Mouse (Mus musculus) liver, embryonic 14.5 days (tissue): ENCODE results near the gene Samhd1. TPM values are rescaled to one million over a fixed set of nuclear protein-coding genes. Genes with fewer than 3 reads are reported as not detected.

ENCODE experiments used
- ATAC-seq: fragments of 200-750 bp; cut with Nextera tagmentation; 2 replicates; pipeline ENCODE4 v1.8.0; 2017; ENCODE audit warnings: moderate number of reproducible peaks, mild to moderate bottlenecking, moderate library complexity; ENCODE audit not compliant: insufficient read depth
- DNase-seq, 3 experiments: peaks; one replicate each; pipeline ENCODE4 v3.0.0-alpha.2; 2012 to 2013; ENCODE audit warnings: low read depth in 3 of 3, low spot score in 3 of 3
- H3K27ac ChIP-seq: fragments of 300-500 bp; sonication (generic); 2 replicates; pipeline ENCODE4 v1.5.1; 2014; ENCODE audit warnings: moderate library complexity, mild to moderate bottlenecking, control low read depth, inconsistent platforms
- H3K27me3 ChIP-seq: fragments of 300-500 bp; sonication (generic); 2 replicates; pipeline ENCODE4 v1.6.1; 2014; ENCODE audit warnings: mild to moderate bottlenecking, low read length, moderate library complexity; ENCODE audit not compliant: control insufficient read depth, insufficient read depth
- H3K36me3 ChIP-seq: fragments of 300-500 bp; sonication (generic); replicated peaks from 2 replicates; pipeline ENCODE4 v1.6.1; 2014; ENCODE audit warnings: low read depth; ENCODE audit not compliant: control insufficient read depth, insufficient read depth
- H3K4me1 ChIP-seq, 2 experiments: fragments of 200-500 bp in 1 of 2; fragments of 300-500 bp in 1 of 2; sonication (generic) in 1 of 2; replicated peaks; 2 replicates each; pipeline ENCODE4 v1.6.1; 2012 to 2014; ENCODE audit warnings: antibody characterized with exemption in 1 of 2, inconsistent platforms in 1 of 2, low read length in 1 of 2; ENCODE audit not compliant: control insufficient read depth in 2 of 2, insufficient read depth in 2 of 2
- H3K4me2 ChIP-seq: fragments of 300-500 bp; sonication (generic); 2 replicates; pipeline ENCODE4 v1.6.1; 2014; ENCODE audit warnings: low read depth, mild to moderate bottlenecking, control low read depth, moderate library complexity
- H3K4me3 ChIP-seq, 2 experiments: fragments of 200-500 bp in 1 of 2; fragments of 300-500 bp in 1 of 2; sonication (generic) in 1 of 2; 2 replicates each; pipeline ENCODE4 v1.5.1; 2012 to 2014; ENCODE audit warnings: low read depth in 2 of 2, low read length in 2 of 2, mild to moderate bottlenecking in 2 of 2, control low read depth in 1 of 2, inconsistent platforms in 1 of 2, moderate library complexity in 1 of 2; ENCODE audit not compliant: insufficient read depth in 1 of 2
- H3K9ac ChIP-seq: fragments of 300-500 bp; sonication (generic); replicated peaks from 2 replicates; pipeline ENCODE4 v1.6.1; 2014; ENCODE audit warnings: mild to moderate bottlenecking, control low read depth, moderate library complexity
- H3K9me3 ChIP-seq: fragments of 300-500 bp; sonication (generic); 2 replicates; pipeline ENCODE4 v1.6.1; 2016; ENCODE audit warnings: low read length, mixed read lengths; ENCODE audit not compliant: control insufficient read depth
- CTCF ChIP-seq: IDR thresholded peaks from 2 replicates; pipeline ENCODE4 v1.5.1; 2016; ENCODE audit warnings: antibody characterized with exemption, low read depth, control low read depth
- EP300 ChIP-seq: IDR thresholded peaks from 2 replicates; pipeline ENCODE4 v1.6.1; 2016; ENCODE audit warnings: antibody characterized with exemption, low read depth
- WGBS: fragments of 180-500 bp; shearing (Covaris S2); extraction: QIAGEN DNeasy Blood & Tissue Kit; methylation state at CpG from one replicate; pipeline ENCODE4 v1.1.7; 2014; ENCODE audit not compliant: insufficient replicate concordance; 5-methylcytosine and 5-hydroxymethylcytosine counted together
- polyA plus RNA-seq, 2 experiments: library from polyadenylated mRNA; depleted of rRNA in 1 of 2; stranded (reverse) in 1 of 2; unstranded in 1 of 2; fragments of >200 nt; fragmentation: Nextera tagmentation in 1 of 2; extraction: Ambion mirVana in 1 of 2; gene quantifications; 2 replicates each; pipeline versions ENCODE4 v1.2.1 to v1.2.3; 2012 to 2014

Gene Samhd1
- polyA plus RNA-seq, 2 experiments = 11.9 to 18.0 TPM

GRCm38 (mm10) chr2:157095005-157095755 is 39.9 kb downstream of the Samhd1 start:
- 58% methylated on average over 9 of the region's 9 CpGs for WGBS
- DNase-seq = no peak
- TF ChIP-seq EP300 = no peak
- peak; percentile 90 for TF ChIP-seq CTCF

GRCm38 (mm10) chr2:157092024-157092423 is 43.0 kb downstream of the Samhd1 start:
- Histone ChIP-seq H3K36me3 (no peaks in the 10 kb centered on the region), H3K9ac (no peak overlapping the region), H3K4me1 (0 out of 4 replicates have a peak, but pooled peaks cover 0 to 2% of the 10 kb centered on the region in 2 experiments), H3K27me3 (no peaks in the 10 kb centered on the region), H3K9me3 (no peaks in the 10 kb centered on the region), H3K4me3 (no peak overlapping the region), H3K27ac (no peak overlapping the region), H3K4me2 (no peak overlapping the region)
- ATAC-seq (no peak), DNase-seq (no peak)
- 62% methylated on average over 8 of the region's 8 CpGs for WGBS
- TF ChIP-seq CTCF (no peak), EP300 (no peak)

More at GRCm38 (mm10) chr2:157095005-157095755, 39.9 kb downstream of the Samhd1 start:
- no peak overlapping the region for H3K4me2 ChIP-seq
- no peak for ATAC-seq
- H3K27me3 ChIP-seq = no peaks in the 10 kb centered on the region
- no peaks in the 10 kb centered on the region for H3K4me1 ChIP-seq
- H3K36me3 ChIP-seq = no peaks in the 10 kb centered on the region
- H3K9me3 ChIP-seq = no peaks in the 10 kb centered on the region
- H3K4me3 ChIP-seq = no peak overlapping the region
- no peak overlapping the region for H3K27ac ChIP-seq
- no peak overlapping the region for H3K9ac ChIP-seq

GRCm38 (mm10) chr2:157087536-157088317 is 47.3 kb downstream of the Samhd1 start:
- H3K27ac ChIP-seq = no peak overlapping the region
- no peak overlapping the region for H3K9ac ChIP-seq
- no peaks in the 10 kb centered on the region for H3K9me3 ChIP-seq
- H3K4me3 ChIP-seq = no peak overlapping the region
- H3K4me2 ChIP-seq = no peak overlapping the region
- no peak for DNase-seq
- 0 out of 2 replicates have a peak, but pooled peaks have one; percentile 21 for ATAC-seq
- no peaks in the 10 kb centered on the region for H3K36me3 ChIP-seq
- 0 out of 4 replicates have a peak, but pooled peaks cover 0 to 2% of the 10 kb centered on the region in 2 experiments for H3K4me1 ChIP-seq
- WGBS = 72% methylated on average over 14 of the region's 14 CpGs
- H3K27me3 ChIP-seq = no peaks in the 10 kb centered on the region; the same call in 1 of the 2 replicates
- TF ChIP-seq CTCF = no peak
- TF ChIP-seq EP300 = no peak

GRCm38 (mm10) chr2:157086796-157087195 is 48.3 kb downstream of the Samhd1 start, which contains the start of gene Tldc2:
Gene Tldc2 (plus strand): TSS chr2:157087055.
- Histone ChIP-seq H3K27me3 (no peaks in the 10 kb centered on the region; the same call in none of the 2 replicates), H3K36me3 (no peaks in the 10 kb centered on the region), H3K27ac (no peak within 1 kb of the TSS), H3K9ac (no peak within 1 kb of the TSS), H3K4me2 (no peak within 1 kb of the TSS), H3K4me1 (peaks cover 0 to 2% of the 10 kb centered on the region in 2 experiments; a peak in 1 of 4 replicates), H3K9me3 (no peaks in the 10 kb centered on the region), H3K4me3 (no peak within 1 kb of the TSS)
- ATAC-seq = no peak
- WGBS = 80% methylated on average over 8 of the region's 8 CpGs
- no peak for DNase-seq
- TF ChIP-seq CTCF = no peak
- TF ChIP-seq EP300 = no peak
